Mouse (Mus musculus): ENCODE results near the gene Nudt8. TPM values are rescaled to one million over a fixed set of nuclear protein-coding genes. Genes with fewer than 3 reads are reported as not detected.
"Not testable (repeated sequence)": the region's sequence is repeated elsewhere in the genome, so short reads cannot be mapped to it uniquely, and the experiment has no call there.

Gene Nudt8
- polyA plus RNA-seq, 1 experiment from 2014 or later = 33.6 TPM

- 59% methylated on average over 14 of the region's 14 CpGs for WGBS
- Histone ChIP-seq H3K27me3 (replicated peaks) (no peaks in the 10 kb centered on the region), H3K4me3 (replicated peaks) (no peak overlapping the region), H3K27ac (no peak overlapping the region), H3K9me3 (no peaks in the 10 kb centered on the region), H3K4me1 (peaks cover 11% of the 10 kb centered on the region), H3K4me2 (no peak overlapping the region; the same call in 1 of the 2 replicates), H3K36me3 (no peaks in the 10 kb centered on the region), H3K9ac (no peak overlapping the region)
- ATAC-seq (ENCODE audit: insufficient read depth, low FRiP score, low read depth) = no peak; the same call in 1 of the 2 replicates
Observed at GRCm38 (mm10) chr19:4042124-4042523, 41.7 kb downstream of the Nudt8 start.

GRCm38 (mm10) chr19:4044109-4044508 is 43.7 kb downstream of the Nudt8 start:
- not testable (repeated sequence) for H3K4me3 ChIP-seq (replicated peaks); H3K36me3 ChIP-seq; ATAC-seq (ENCODE audit: insufficient read depth, low FRiP score, low read depth); H3K27ac ChIP-seq; H3K27me3 ChIP-seq (replicated peaks); H3K9ac ChIP-seq; H3K4me2 ChIP-seq; H3K9me3 ChIP-seq
- 86% methylated on average over 5 of the region's 5 CpGs for WGBS
- peaks cover 13% of the 10 kb centered on the region for H3K4me1 ChIP-seq

- Histone ChIP-seq H3K36me3 (no peaks in the 10 kb centered on the region), H3K27me3 (replicated peaks) (no peaks in the 10 kb centered on the region), H3K4me3 (replicated peaks) (no peak within 1 kb of the TSS), H3K27ac (peak within 1 kb of the TSS; percentile 93), H3K9me3 (no peaks in the 10 kb centered on the region), H3K9ac (no peak within 1 kb of the TSS), H3K4me2 (peak within 1 kb of the TSS; percentile 39), H3K4me1 (peaks cover 13% of the 10 kb centered on the region)
- peak; percentile 82 for ATAC-seq (ENCODE audit: insufficient read depth, low FRiP score, low read depth)
- 22% methylated on average over 16 of the region's 16 CpGs for WGBS
Observed at GRCm38 (mm10) chr19:4045966-4046865, 45.8 kb downstream of the Nudt8 start, which contains the start of gene Gstp2. TSS of gene Gstp2 (minus strand) at chr19:4046023.

- peaks cover 13% of the 10 kb centered on the region for H3K4me1 ChIP-seq
- peak; percentile 86 for ATAC-seq (ENCODE audit: insufficient read depth, low FRiP score, low read depth)
- no peaks in the 10 kb centered on the region for H3K27me3 ChIP-seq (replicated peaks)
- 60% methylated on average over 8 of the region's 8 CpGs for WGBS
- 0 out of 2 replicates have a peak overlapping the region, but pooled peaks have one; percentile 3 for H3K4me2 ChIP-seq
- no peak overlapping the region for H3K9ac ChIP-seq
- no peaks in the 10 kb centered on the region for H3K9me3 ChIP-seq
- H3K27ac ChIP-seq = peak overlapping the region; percentile 93
- H3K36me3 ChIP-seq = no peaks in the 10 kb centered on the region
- H3K4me3 ChIP-seq (replicated peaks) = no peak overlapping the region
Observed at GRCm38 (mm10) chr19:4046866-4047254, 46.5 kb downstream of the Nudt8 start.

GRCm38 (mm10) chr19:4047859-4048258 is 47.5 kb downstream of the Nudt8 start:
- no peak for ATAC-seq (ENCODE audit: insufficient read depth, low FRiP score, low read depth)
- no peak overlapping the region for H3K4me2 ChIP-seq
- WGBS = 20% methylated on average over 4 of the region's 4 CpGs

GRCm38 (mm10) chr19:4049069-4049468 is 48.7 kb downstream of the Nudt8 start:
- H3K9ac ChIP-seq; H3K4me2 ChIP-seq; H3K9me3 ChIP-seq; H3K4me3 ChIP-seq (replicated peaks); H3K27me3 ChIP-seq (replicated peaks); ATAC-seq (ENCODE audit: insufficient read depth, low FRiP score, low read depth); H3K27ac ChIP-seq; H3K36me3 ChIP-seq: not testable (repeated sequence)
- 82% methylated on average over 5 of the region's 5 CpGs for WGBS
- peaks cover 13% of the 10 kb centered on the region for H3K4me1 ChIP-seq

More at GRCm38 (mm10) chr19:4047859-4048258, 47.5 kb downstream of the Nudt8 start:
- Histone ChIP-seq H3K36me3 (no peaks in the 10 kb centered on the region), H3K4me1 (peaks cover 13% of the 10 kb centered on the region), H3K27me3 (replicated peaks) (no peaks in the 10 kb centered on the region), H3K27ac (peak overlapping the region; percentile 93; the same call in 1 of the 2 replicates), H3K9me3 (no peaks in the 10 kb centered on the region), H3K4me3 (replicated peaks) (no peak overlapping the region), H3K9ac (no peak overlapping the region)

GRCm38 (mm10) chr19:4051016-4051415 is 50.6 kb downstream of the Nudt8 start:
- WGBS = 93% methylated on average over 5 of the region's 5 CpGs
- Histone ChIP-seq H3K9me3 (no peaks in the 10 kb centered on the region), H3K36me3 (no peaks in the 10 kb centered on the region), H3K9ac (no peak overlapping the region), H3K4me1 (peaks cover 8% of the 10 kb centered on the region; the same call in 1 of the 2 replicates), H3K27ac (no peak overlapping the region), H3K4me2 (no peak overlapping the region), H3K27me3 (replicated peaks) (no peaks in the 10 kb centered on the region), H3K4me3 (replicated peaks) (no peak overlapping the region)
- no peak for ATAC-seq (ENCODE audit: insufficient read depth, low FRiP score, low read depth)

Other genes with a start within 250 kb of the Nudt8 start
- 24.4 and 26.3 TPM in 2 replicates for gene Kmt5b, start 233.2 kb upstream of the Nudt8 start, polyA plus RNA-seq (2015; fragmentation: Nextera tagmentation; extraction: Ambion mirVana)
- gene Chka, start 148.8 kb upstream of the Nudt8 start, polyA plus RNA-seq (2015; fragmentation: Nextera tagmentation; extraction: Ambion mirVana) = 56.9 and 65.3 TPM in 2 replicates
- 34.7 and 42.6 TPM in 2 replicates for gene Tcirg1, start 93.4 kb upstream of the Nudt8 start, polyA plus RNA-seq (2015; fragmentation: Nextera tagmentation; extraction: Ambion mirVana)
- 312 and 320 TPM in 2 replicates for gene Ndufs8, start 87.8 kb upstream of the Nudt8 start, polyA plus RNA-seq (2015; fragmentation: Nextera tagmentation; extraction: Ambion mirVana)
- 3.6 and 4.2 TPM in 2 replicates for gene Aldh3b1, start 70.8 kb upstream of the Nudt8 start, polyA plus RNA-seq (2015; fragmentation: Nextera tagmentation; extraction: Ambion mirVana)
- 21.4 and 22.2 TPM in 2 replicates for gene Unc93b1, start 65.4 kb upstream of the Nudt8 start, polyA plus RNA-seq (2015; fragmentation: Nextera tagmentation; extraction: Ambion mirVana)
- gene Aldh3b3, start 41.9 kb upstream of the Nudt8 start, polyA plus RNA-seq (2015; fragmentation: Nextera tagmentation; extraction: Ambion mirVana) = 0.06 and 0.12 TPM in 2 replicates
- 14.6 and 22.8 TPM in 2 replicates for gene Aldh3b2, start 28.3 kb upstream of the Nudt8 start, polyA plus RNA-seq (2015; fragmentation: Nextera tagmentation; extraction: Ambion mirVana)
- gene Acy3, start 14.0 kb upstream of the Nudt8 start, polyA plus RNA-seq (2015; fragmentation: Nextera tagmentation; extraction: Ambion mirVana) = 9.2 and 9.8 TPM in 2 replicates
- 0.21 and 0.31 TPM in 2 replicates for gene Tbx10, start 7.8 kb upstream of the Nudt8 start, polyA plus RNA-seq (2015; fragmentation: Nextera tagmentation; extraction: Ambion mirVana)
- gene Gm49405, start within 50 bp of the Nudt8 start, polyA plus RNA-seq (2015; fragmentation: Nextera tagmentation; extraction: Ambion mirVana) = 3.5 and 3.8 TPM in 2 replicates
- gene Doc2g, start 2.7 kb downstream of the Nudt8 start, polyA plus RNA-seq (2015; fragmentation: Nextera tagmentation; extraction: Ambion mirVana) = 4.0 and 4.5 TPM in 2 replicates
- gene Ndufv1, start 12.2 kb downstream of the Nudt8 start, polyA plus RNA-seq (2015; fragmentation: Nextera tagmentation; extraction: Ambion mirVana) = 198 and 218 TPM in 2 replicates
- 711 and 842 TPM in 2 replicates for gene Gstp1, start 37.4 kb downstream of the Nudt8 start, polyA plus RNA-seq (2015; fragmentation: Nextera tagmentation; extraction: Ambion mirVana)
- 13.2 and 19.1 TPM in 2 replicates for gene Gstp2, start 45.4 kb downstream of the Nudt8 start, polyA plus RNA-seq (2015; fragmentation: Nextera tagmentation; extraction: Ambion mirVana)
- 3.3 and 7.1 TPM in 2 replicates for gene Gstp3, start 59.0 kb downstream of the Nudt8 start, polyA plus RNA-seq (2015; fragmentation: Nextera tagmentation; extraction: Ambion mirVana)
- 3.1 and 3.6 TPM in 2 replicates for gene Cabp2, start 81.0 kb downstream of the Nudt8 start, polyA plus RNA-seq (2015; fragmentation: Nextera tagmentation; extraction: Ambion mirVana)
- 121 and 130 TPM in 2 replicates for gene Cdk2ap2, start 96.6 kb downstream of the Nudt8 start, polyA plus RNA-seq (2015; fragmentation: Nextera tagmentation; extraction: Ambion mirVana)
- gene Pitpnm1, start 99.4 kb downstream of the Nudt8 start, polyA plus RNA-seq (2015; fragmentation: Nextera tagmentation; extraction: Ambion mirVana) = 12.9 and 16.2 TPM in 2 replicates
- gene Aip, start 125.3 kb downstream of the Nudt8 start, polyA plus RNA-seq (2015; fragmentation: Nextera tagmentation; extraction: Ambion mirVana) = 79.0 and 91.0 TPM in 2 replicates
- gene Gpr152, start 139.2 kb downstream of the Nudt8 start, polyA plus RNA-seq (2015; fragmentation: Nextera tagmentation; extraction: Ambion mirVana) = not detected in 2 replicates
- 0.13 and 0.19 TPM in 2 replicates for gene Cabp4, start 143.5 kb downstream of the Nudt8 start, polyA plus RNA-seq (2015; fragmentation: Nextera tagmentation; extraction: Ambion mirVana)
- gene Coro1b, start 148.0 kb downstream of the Nudt8 start, polyA plus RNA-seq (2015; fragmentation: Nextera tagmentation; extraction: Ambion mirVana) = 164 and 180 TPM in 2 replicates
- 6.4 and 7.5 TPM in 2 replicates for gene Ptprcap, start 153.0 kb downstream of the Nudt8 start, polyA plus RNA-seq (2015; fragmentation: Nextera tagmentation; extraction: Ambion mirVana)
- 44.7 and 49.5 TPM in 2 replicates for gene Rps6kb2, start 162.8 kb downstream of the Nudt8 start, polyA plus RNA-seq (2015; fragmentation: Nextera tagmentation; extraction: Ambion mirVana)
- gene Carns1, start 174.9 kb downstream of the Nudt8 start, polyA plus RNA-seq (2015; fragmentation: Nextera tagmentation; extraction: Ambion mirVana) = 1.5 and 2.0 TPM in 2 replicates
- gene Tbc1d10c, start 190.7 kb downstream of the Nudt8 start, polyA plus RNA-seq (2015; fragmentation: Nextera tagmentation; extraction: Ambion mirVana) = 3.0 and 4.0 TPM in 2 replicates
- 745 and 766 TPM in 2 replicates for gene Ppp1ca, start 191.5 kb downstream of the Nudt8 start, polyA plus RNA-seq (2015; fragmentation: Nextera tagmentation; extraction: Ambion mirVana)
- 25.4 and 27.4 TPM in 2 replicates for gene Rad9a, start 201.1 kb downstream of the Nudt8 start, polyA plus RNA-seq (2015; fragmentation: Nextera tagmentation; extraction: Ambion mirVana)
- 5.4 and 6.2 TPM in 2 replicates for gene Clcf1, start 213.7 kb downstream of the Nudt8 start, polyA plus RNA-seq (2015; fragmentation: Nextera tagmentation; extraction: Ambion mirVana)
- not detected in 2 replicates for gene AC109138.7, start 213.8 kb downstream of the Nudt8 start, polyA plus RNA-seq (2015; fragmentation: Nextera tagmentation; extraction: Ambion mirVana)
- 26.7 and 36.4 TPM in 2 replicates for gene Pold4, start 231.3 kb downstream of the Nudt8 start, polyA plus RNA-seq (2015; fragmentation: Nextera tagmentation; extraction: Ambion mirVana)